Mouse (Mus musculus): ENCODE data around the gene Psmd3.

Psmd3 gene

GRCm38 (mm10) chr11:98742397-98743291 is 60.3 kb downstream of the Psmd3 start:
- no peak for ATAC-seq (ENCODE audit: insufficient number of reproducible peaks, low FRiP score, low TSS enrichment)

DNA sequence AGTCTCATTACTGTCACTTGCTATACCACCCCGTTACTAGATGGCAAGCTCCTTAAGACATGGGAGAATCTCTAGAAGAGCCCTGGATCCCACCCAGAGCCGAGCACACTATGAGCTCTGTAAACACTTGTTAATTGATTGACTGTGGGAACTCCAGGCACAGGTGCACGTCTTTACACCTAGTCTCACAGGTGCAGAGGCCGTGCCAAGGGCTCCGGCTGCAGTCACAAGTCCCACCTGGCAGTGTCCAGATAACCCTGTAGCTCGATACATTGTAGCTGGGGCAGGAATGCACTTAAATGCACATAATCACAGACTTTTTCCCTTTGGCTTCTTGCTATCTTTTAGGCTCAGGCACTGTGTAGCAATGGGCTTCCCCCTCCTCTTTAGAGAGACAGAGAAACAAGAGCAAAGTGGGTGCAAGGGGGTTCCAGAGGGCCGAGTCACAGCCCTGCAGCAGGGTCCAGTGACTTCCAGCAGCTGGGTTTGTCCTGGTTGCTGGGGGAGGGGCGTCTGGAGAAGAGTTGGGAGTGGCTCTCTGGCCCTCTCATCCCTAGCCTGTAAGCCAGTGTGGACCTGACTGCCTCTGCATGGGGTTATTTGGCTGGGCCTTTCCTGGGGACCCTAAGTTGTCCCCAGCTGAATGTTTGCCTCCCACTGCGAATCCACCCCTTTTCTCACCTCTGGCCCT is 61.4 kb downstream of the Psmd3 start:
- no peak for ATAC-seq (ENCODE audit: insufficient number of reproducible peaks, low FRiP score, low TSS enrichment)

DNA sequence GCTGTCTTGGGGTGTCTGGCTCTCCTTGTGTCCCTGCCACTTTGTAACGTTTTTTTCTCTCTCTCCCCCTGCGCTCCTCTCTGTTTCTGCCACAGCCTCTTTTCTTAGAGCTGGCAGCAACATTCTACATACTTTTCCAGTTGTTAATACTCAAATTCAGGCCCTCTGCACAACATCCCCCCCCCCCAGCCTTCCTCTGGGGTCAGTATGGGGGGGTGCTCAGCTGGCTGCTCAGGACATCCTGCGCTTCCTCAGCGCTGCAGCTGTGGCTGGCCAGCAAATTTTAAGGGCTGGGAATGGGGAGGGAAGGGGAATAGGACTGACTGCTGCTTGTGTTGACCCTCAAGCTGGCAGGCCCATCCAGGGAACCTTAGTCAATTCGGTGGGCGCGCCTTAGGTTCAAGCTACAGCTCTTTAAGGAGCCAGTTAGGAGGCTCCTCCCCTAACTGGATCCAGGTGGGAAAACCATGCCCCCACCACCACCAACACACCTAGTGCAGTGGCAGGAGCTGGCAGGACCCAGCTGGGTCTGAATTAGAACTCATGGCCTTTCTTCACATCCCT is 62.2 kb downstream of the Psmd3 start:
- ATAC-seq (ENCODE audit: insufficient number of reproducible peaks, low FRiP score, low TSS enrichment), result no peak
